Mouse (Mus musculus): Measurements from ENCODE around the gene Hipk3. TPM values are rescaled to one million over a fixed set of nuclear protein-coding genes. Genes with fewer than 3 reads are reported as not detected.

The Hipk3 gene
- polyA plus RNA-seq, 1 experiment: 37.9 TPM

DNA sequence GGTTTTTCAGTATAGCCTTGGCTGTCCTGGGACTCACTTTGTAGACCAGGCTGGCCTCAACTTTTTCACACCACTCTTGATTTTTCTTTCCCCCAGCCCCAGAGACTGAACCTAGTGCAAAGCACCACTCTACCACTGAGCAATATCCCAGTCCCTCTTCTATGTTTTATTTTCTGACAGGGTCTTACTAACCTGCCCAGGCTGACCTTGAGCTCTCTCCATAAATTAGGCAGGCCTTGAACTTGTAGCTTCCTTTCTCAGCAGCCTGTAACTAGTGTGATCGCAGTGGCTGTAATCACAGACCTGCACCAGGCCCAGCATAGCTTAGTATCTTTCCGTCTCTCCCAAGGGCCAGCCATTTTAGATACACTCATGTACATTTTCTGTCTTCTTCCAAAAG lies 3.0 kb upstream of the Hipk3 start:
- Histone ChIP-seq H3K4me1 (ENCODE audit: control insufficient read depth, insufficient read depth, low read length) (peaks cover 4% of the 10 kb centered on the region), H3K27ac (ENCODE audit: insufficient read depth, low read length) (peak overlapping the region; percentile 43; the same call in 1 of the 2 replicates), H3K4me3 (ENCODE audit: insufficient read depth, low read length) (no peak overlapping the region)
- TF ChIP-seq CTCF (IDR thresholded peaks at IDR 0.05; ENCODE audit: extremely low read depth, insufficient read depth, low read length): no peak
- TF ChIP-seq POLR2A (IDR thresholded peaks at IDR 0.05; ENCODE audit: extremely low read depth, insufficient read depth, low read length): no peak

GRCm38 (mm10) chr2:104496206-104496605 lies 2.0 kb upstream of the Hipk3 start:
- TF ChIP-seq CTCF (IDR thresholded peaks at IDR 0.05; ENCODE audit: extremely low read depth, insufficient read depth, low read length) (no peak), POLR2A (IDR thresholded peaks at IDR 0.05; ENCODE audit: extremely low read depth, insufficient read depth, low read length) (no peak)
- no peak overlapping the region for H3K27ac ChIP-seq (ENCODE audit: insufficient read depth, low read length)
- H3K4me3 ChIP-seq (ENCODE audit: insufficient read depth, low read length): no peak overlapping the region
- H3K4me1 ChIP-seq (ENCODE audit: control insufficient read depth, insufficient read depth, low read length): peaks cover 5% of the 10 kb centered on the region

DNA sequence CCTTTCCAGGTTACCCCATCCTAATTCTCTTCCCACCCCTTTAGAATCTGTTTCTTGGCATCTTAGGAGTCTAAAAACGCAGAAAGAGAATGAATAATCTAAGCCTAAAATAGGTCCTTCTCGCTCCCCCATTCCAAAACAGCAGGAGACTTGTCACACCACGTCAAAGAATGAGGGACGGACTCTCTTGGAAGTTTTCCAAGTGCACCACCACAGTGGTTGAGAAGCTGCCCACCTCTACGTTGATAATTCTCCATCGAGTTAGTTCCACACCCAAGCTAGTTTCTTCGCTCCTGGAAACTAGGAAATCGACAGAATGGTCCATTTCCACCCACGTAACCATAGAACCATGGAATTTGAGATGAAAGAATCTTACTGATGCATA lies 547 bp upstream of the Hipk3 start:
- Histone ChIP-seq H3K4me1 (ENCODE audit: control insufficient read depth, insufficient read depth, low read length) (peaks cover 5% of the 10 kb centered on the region), H3K4me3 (ENCODE audit: insufficient read depth, low read length) (peak overlapping the region; percentile 81), H3K27ac (ENCODE audit: insufficient read depth, low read length) (peak overlapping the region; percentile 100)
- TF ChIP-seq POLR2A (IDR thresholded peaks at IDR 0.05; ENCODE audit: extremely low read depth, insufficient read depth, low read length): no peak
- no peak for TF ChIP-seq CTCF (IDR thresholded peaks at IDR 0.05; ENCODE audit: extremely low read depth, insufficient read depth, low read length)

GRCm38 (mm10) chr2:104493021-104493950 lies 960 bp downstream of the Hipk3 start:
- TF ChIP-seq POLR2A (IDR thresholded peaks at IDR 0.05; ENCODE audit: extremely low read depth, insufficient read depth, low read length): peak; percentile 60
- TF ChIP-seq CTCF (IDR thresholded peaks at IDR 0.05; ENCODE audit: extremely low read depth, insufficient read depth, low read length): no peak
- peaks cover 5% of the 10 kb centered on the region for H3K4me1 ChIP-seq (ENCODE audit: control insufficient read depth, insufficient read depth, low read length)
- H3K4me3 ChIP-seq (ENCODE audit: insufficient read depth, low read length): peak overlapping the region; percentile 81
- H3K27ac ChIP-seq (ENCODE audit: insufficient read depth, low read length): peak overlapping the region; percentile 100

DNA sequence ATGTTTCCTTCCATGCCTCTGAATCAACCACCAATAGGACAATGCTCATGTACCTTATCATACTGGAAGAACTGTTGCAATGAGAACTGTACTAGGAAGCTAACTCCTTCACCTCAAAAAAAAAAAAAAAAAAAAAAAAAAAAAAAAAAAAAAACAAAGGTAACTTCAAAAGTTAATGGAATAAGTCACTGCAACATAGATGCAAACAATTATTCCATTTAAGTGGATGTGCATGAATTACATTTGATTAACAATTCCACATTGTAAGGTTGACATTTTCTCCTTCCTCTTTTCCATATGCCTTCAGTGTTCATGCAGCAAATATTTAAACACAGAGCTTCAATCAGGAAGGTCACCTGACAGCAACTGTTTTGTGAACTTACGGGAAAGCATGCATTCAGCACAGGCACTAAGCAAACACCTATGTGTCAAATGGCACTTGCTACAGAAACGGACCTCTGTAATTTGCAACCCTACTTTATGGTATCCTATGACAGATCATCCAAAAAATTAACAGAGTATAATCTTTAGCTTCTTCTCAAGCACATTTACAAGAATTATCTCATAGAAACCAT lies 2.9 kb downstream of the Hipk3 start:
- Histone ChIP-seq H3K4me1 (ENCODE audit: control insufficient read depth, insufficient read depth, low read length) (peaks cover 2% of the 10 kb centered on the region; the same call in 1 of the 2 replicates), H3K4me3 (ENCODE audit: insufficient read depth, low read length) (peak overlapping the region; percentile 27; the same call in 1 of the 2 replicates), H3K27ac (ENCODE audit: insufficient read depth, low read length) (no peak overlapping the region)
- TF ChIP-seq CTCF (IDR thresholded peaks at IDR 0.05; ENCODE audit: extremely low read depth, insufficient read depth, low read length): no peak
- TF ChIP-seq POLR2A (IDR thresholded peaks at IDR 0.05; ENCODE audit: extremely low read depth, insufficient read depth, low read length): no peak

DNA sequence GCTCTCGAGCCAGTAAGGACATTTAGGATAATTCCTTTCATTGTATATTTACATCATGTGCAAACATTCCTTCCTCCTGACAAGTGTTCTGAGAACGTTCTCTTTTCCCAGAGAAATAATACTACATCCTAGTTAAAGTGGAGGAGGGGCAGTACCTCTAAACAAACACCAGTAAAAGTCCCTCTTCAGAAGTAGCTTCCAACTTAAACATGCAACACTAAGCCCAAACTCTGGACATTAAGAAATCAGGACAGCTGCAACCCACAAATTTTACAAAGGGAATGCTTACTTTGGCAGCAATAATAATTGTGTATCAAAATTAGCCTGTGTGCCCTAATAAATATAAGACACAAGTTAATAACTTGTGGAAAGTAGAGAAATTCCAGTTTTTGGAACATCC lies 3.5 kb downstream of the Hipk3 start:
- TF ChIP-seq POLR2A (IDR thresholded peaks at IDR 0.05; ENCODE audit: extremely low read depth, insufficient read depth, low read length): no peak
- TF ChIP-seq CTCF (IDR thresholded peaks at IDR 0.05; ENCODE audit: extremely low read depth, insufficient read depth, low read length): no peak

DNA sequence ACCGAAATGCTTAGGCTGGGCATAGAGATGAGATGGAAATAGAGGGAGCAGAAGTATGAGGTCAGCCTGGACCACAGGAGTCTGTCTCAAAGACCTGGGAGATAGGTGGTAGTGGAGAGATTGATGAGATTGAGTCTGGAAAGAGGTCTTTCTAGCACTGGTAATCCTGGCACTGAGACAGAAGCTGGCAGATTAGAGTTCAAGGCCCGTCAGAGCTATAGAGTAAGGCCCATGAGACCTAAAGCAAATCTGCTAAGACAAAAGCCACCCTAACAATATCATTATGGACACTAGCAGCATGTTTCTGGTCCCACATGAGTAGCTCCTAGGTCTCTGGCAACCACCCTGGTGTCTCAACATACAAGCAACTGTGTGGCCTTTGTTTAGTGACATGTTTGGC lies 4.4 kb downstream of the Hipk3 start:
- no peak for TF ChIP-seq CTCF (IDR thresholded peaks at IDR 0.05; ENCODE audit: extremely low read depth, insufficient read depth, low read length)
- Histone ChIP-seq H3K27ac (ENCODE audit: insufficient read depth, low read length) (no peak overlapping the region), H3K4me3 (ENCODE audit: insufficient read depth, low read length) (no peak overlapping the region), H3K4me1 (ENCODE audit: control insufficient read depth, insufficient read depth, low read length) (peaks cover 2% of the 10 kb centered on the region; the same call in 1 of the 2 replicates)

More for the DNA sequence above, 3.5 kb downstream of the Hipk3 start:
- Histone ChIP-seq H3K27ac (ENCODE audit: insufficient read depth, low read length) (no peak overlapping the region), H3K4me3 (ENCODE audit: insufficient read depth, low read length) (no peak overlapping the region; the same call in 1 of the 2 replicates), H3K4me1 (ENCODE audit: control insufficient read depth, insufficient read depth, low read length) (peaks cover 2% of the 10 kb centered on the region; the same call in 1 of the 2 replicates)

- Histone ChIP-seq H3K4me3 (ENCODE audit: insufficient read depth, low read length) (no peak overlapping the region), H3K4me1 (ENCODE audit: control insufficient read depth, insufficient read depth, low read length) (peaks cover 3% of the 10 kb centered on the region), H3K27ac (ENCODE audit: insufficient read depth, low read length) (no peak overlapping the region)
- TF ChIP-seq CTCF (IDR thresholded peaks at IDR 0.05; ENCODE audit: extremely low read depth, insufficient read depth, low read length) (no peak), POLR2A (IDR thresholded peaks at IDR 0.05; ENCODE audit: extremely low read depth, insufficient read depth, low read length) (no peak)
Observed at GRCm38 (mm10) chr2:104484438-104484837, 9.8 kb downstream of the Hipk3 start.

GRCm38 (mm10) chr2:104482156-104482555 lies 12.1 kb downstream of the Hipk3 start:
- no peak for TF ChIP-seq CTCF (IDR thresholded peaks at IDR 0.05; ENCODE audit: extremely low read depth, insufficient read depth, low read length)
- TF ChIP-seq POLR2A (IDR thresholded peaks at IDR 0.05; ENCODE audit: extremely low read depth, insufficient read depth, low read length): no peak
- no peak overlapping the region for H3K4me3 ChIP-seq (ENCODE audit: insufficient read depth, low read length)
- H3K27ac ChIP-seq (ENCODE audit: insufficient read depth, low read length): no peak overlapping the region

More at GRCm38 (mm10) chr2:104482156-104482555, 12.1 kb downstream of the Hipk3 start:
- H3K4me1 ChIP-seq (ENCODE audit: control insufficient read depth, insufficient read depth, low read length): peaks cover 3% of the 10 kb centered on the region

All from cortical plate, adult 2 months (tissue).